Mouse (Mus musculus): ENCODE measurements at regions not wholly inside any gene's neighbourhood (a gene's known extent, or its start where the extent isn't known, plus 50 kb on each side); places are given as distances from the start of the nearest gene placed in this dataset.
A peak's percentile ranks its signal among the peaks of the same experiment; 100 is the strongest.

GRCm38 (mm10) chr1:38739018-38739417 is 74.3 kb upstream of the Aff3 start:
- DNase-seq (ENCODE audit: inconsistent age in 2 of 2, low spot score in 1 of 2), result no peak

GRCm38 (mm10) chr1:38735768-38736167 is 71.0 kb upstream of the Aff3 start:
- DNase-seq (ENCODE audit: inconsistent age in 2 of 2, low spot score in 1 of 2), result peak in 1 of 2 experiments; percentile 27

GRCm38 (mm10) chr1:38733201-38733600 is 68.4 kb upstream of the Aff3 start:
- no peak for DNase-seq (ENCODE audit: inconsistent age in 2 of 2, low spot score in 1 of 2)

GRCm38 (mm10) chr1:38729977-38730782 is 65.4 kb upstream of the Aff3 start:
- no peak for DNase-seq (ENCODE audit: inconsistent age in 2 of 2, low spot score in 1 of 2)

- no peak for DNase-seq (ENCODE audit: inconsistent age in 2 of 2, low spot score in 1 of 2)
Observed at GRCm38 (mm10) chr1:38725805-38726204, 61.0 kb upstream of the Aff3 start.

- DNase-seq (ENCODE audit: inconsistent age in 2 of 2, low spot score in 1 of 2), result no peak
Observed at GRCm38 (mm10) chr1:38724631-38725030, 59.9 kb upstream of the Aff3 start.

- no peak for DNase-seq (ENCODE audit: inconsistent age in 2 of 2, low spot score in 1 of 2)
Observed at GRCm38 (mm10) chr1:38722155-38722554, 57.4 kb upstream of the Aff3 start.

GRCm38 (mm10) chr1:38720287-38720686 is 55.5 kb upstream of the Aff3 start:
- peak in 1 of 2 experiments; percentile 27 for DNase-seq (ENCODE audit: inconsistent age in 2 of 2, low spot score in 1 of 2)

GRCm38 (mm10) chr1:38715621-38716020 is 50.9 kb upstream of the Aff3 start:
- no peak for DNase-seq (ENCODE audit: inconsistent age in 2 of 2, low spot score in 1 of 2)
